8 mouse cellular contexts compared by ENCODE assay signal in genomic region chr2:122351156-122351930, GRCm38 (mm10). TPM values are rescaled to one million over a fixed set of nuclear protein-coding genes. Genes with fewer than 3 reads are reported as not detected.
A peak's percentile ranks its signal among the peaks of the same experiment; 100 is the strongest.
DNase-seq lines count a peak whose midpoint lies in the region; ATAC-seq and TF ChIP-seq lines count a peak whose summit lies in the region.

No protein-coding gene starts in this region.

- DNase-seq in NIH3T3 (ENCODE audit: low read depth), result peak; percentile 63
- DNase-seq in midbrain, embryonic 11.5 days (ENCODE audit: low spot score, missing footprints), result no peak
- no peak for DNase-seq in spleen, adult 12 weeks (ENCODE audit: low spot score)
- DNase-seq in liver, postnatal 0 days, result no peak
- DNase-seq in heart, adult 11 months, result no peak
- no peak for DNase-seq in heart, postnatal 4 days

- no peak overlapping the region for H3K9ac ChIP-seq in forebrain, embryonic 15.5 days (replicated peaks)
- no peak overlapping the region for H3K9ac ChIP-seq in midbrain, embryonic 11.5 days (ENCODE audit: low read length)
- H3K9ac ChIP-seq in liver, postnatal 0 days (replicated peaks), result no peak overlapping the region

- peaks cover 44% of the 10 kb centered on the region for H3K36me3 ChIP-seq in E14TG2a.4 (ENCODE audit: insufficient read depth, low read length)
- H3K36me3 ChIP-seq in forebrain, embryonic 15.5 days, result 0 out of 2 replicates have a peak, but pooled peaks cover 5% of the 10 kb centered on the region
- no peaks in the 10 kb centered on the region for H3K36me3 ChIP-seq in midbrain, embryonic 11.5 days (ENCODE audit: control insufficient read depth, insufficient read depth, low read length)
- H3K36me3 ChIP-seq in liver, postnatal 0 days (replicated peaks; ENCODE audit: insufficient read depth, low read length), result 0 out of 2 replicates have a peak, but pooled peaks cover 3% of the 10 kb centered on the region

- peak; percentile 27 for ATAC-seq in forebrain, embryonic 15.5 days (replicated peaks)
- no peak for ATAC-seq in midbrain, embryonic 11.5 days (ENCODE audit: low FRiP score)
- no peak for ATAC-seq in liver, postnatal 0 days

- H3K9me3 ChIP-seq in E14TG2a.4 (ENCODE audit: low read length), result no peaks in the 10 kb centered on the region
- H3K9me3 ChIP-seq in forebrain, embryonic 15.5 days, result no peaks in the 10 kb centered on the region
- H3K9me3 ChIP-seq in midbrain, embryonic 11.5 days (ENCODE audit: control insufficient read depth, low read length), result no peaks in the 10 kb centered on the region
- no peaks in the 10 kb centered on the region for H3K9me3 ChIP-seq in liver, postnatal 0 days (ENCODE audit: low read length)

- TF ChIP-seq EP300 in liver, postnatal 0 days (IDR thresholded peaks at IDR 0.05; ENCODE audit: low read depth), result no peak

- H3K4me1 ChIP-seq in E14TG2a.4 (replicated peaks; ENCODE audit: low read depth, low read length), result peaks cover 86% of the 10 kb centered on the region
- H3K4me1 ChIP-seq in forebrain, embryonic 15.5 days, result peaks cover 51% of the 10 kb centered on the region
- H3K4me1 ChIP-seq in midbrain, embryonic 11.5 days (ENCODE audit: control insufficient read depth, insufficient read depth, low read length), result peaks cover 22% of the 10 kb centered on the region
- peaks cover 13% of the 10 kb centered on the region for H3K4me1 ChIP-seq in liver, postnatal 0 days (ENCODE audit: insufficient read depth)

- no peak overlapping the region for H3K4me2 ChIP-seq in forebrain, embryonic 15.5 days (replicated peaks)
- no peak overlapping the region for H3K4me2 ChIP-seq in midbrain, embryonic 11.5 days
- no peak overlapping the region for H3K4me2 ChIP-seq in liver, postnatal 0 days (ENCODE audit: low read depth, low read length)

- TF ChIP-seq CTCF in E14TG2a.4 (conservative IDR thresholded peaks at IDR 0.05; ENCODE audit: low read length), result no peak
- no peak for TF ChIP-seq CTCF in liver, postnatal 0 days (IDR thresholded peaks at IDR 0.05; ENCODE audit: low read depth)

- WGBS in forebrain, embryonic 15.5 days, result 14% methylated on average over 5 of the region's 5 CpGs
- 84% methylated on average over 5 of the region's 5 CpGs for WGBS in midbrain, embryonic 11.5 days
- WGBS in liver, postnatal 0 days (ENCODE audit: insufficient replicate concordance), result 71% methylated on average over 5 of the region's 5 CpGs

- peak overlapping the region; percentile 87 for H3K27ac ChIP-seq in forebrain, embryonic 15.5 days (replicated peaks)
- peak overlapping the region; percentile 25; the same call in 1 of the 2 replicates for H3K27ac ChIP-seq in midbrain, embryonic 11.5 days (ENCODE audit: low read depth, low read length)
- H3K27ac ChIP-seq in liver, postnatal 0 days (ENCODE audit: low read depth), result no peak overlapping the region

- peaks cover 12% of the 10 kb centered on the region for H3K27me3 ChIP-seq in E14TG2a.4 (ENCODE audit: insufficient read depth, low read length)
- peaks cover 10% of the 10 kb centered on the region; the same call in 1 of the 2 replicates for H3K27me3 ChIP-seq in forebrain, embryonic 15.5 days
- H3K27me3 ChIP-seq in midbrain, embryonic 11.5 days (ENCODE audit: control insufficient read depth, insufficient read depth, low read length), result no peaks in the 10 kb centered on the region
- no peaks in the 10 kb centered on the region for H3K27me3 ChIP-seq in liver, postnatal 0 days (ENCODE audit: insufficient read depth, low read length)

- 0 out of 2 replicates have a peak overlapping the region, but pooled peaks have one; percentile 3 for H3K4me3 ChIP-seq in E14TG2a.4 (replicated peaks; ENCODE audit: low read length)
- no peak overlapping the region for H3K4me3 ChIP-seq in forebrain, embryonic 15.5 days
- no peak overlapping the region for H3K4me3 ChIP-seq in midbrain, embryonic 11.5 days (ENCODE audit: low read depth, low read length)
- no peak overlapping the region for H3K4me3 ChIP-seq in liver, postnatal 0 days (ENCODE audit: low read depth, low read length)

RNA-seq across cellular contexts. Expression of gene Shf, which starts 17.6 kb away (rescaled TPM):
- 10.3 and 11.0 TPM in 2 replicates for polyA plus RNA-seq in forebrain, embryonic 15.5 days (2015; fragmentation: Nextera tagmentation; extraction: Ambion mirVana)
- 6.7 and 9.2 TPM in 2 replicates for polyA plus RNA-seq in midbrain, embryonic 11.5 days (2014; fragmentation: Nextera tagmentation; extraction: Ambion mirVana)
- polyA plus RNA-seq in liver, postnatal 0 days (2015; fragmentation: Nextera tagmentation; extraction: Ambion mirVana), result 1.2 and 1.3 TPM in 2 replicates
- total RNA-seq in heart, postnatal 4 days (2021), result 10 to 100 TPM; 10.1 to 11.3 TPM

RNA-seq across cellular contexts. Expression of gene Duox1, which starts 35.9 kb away (rescaled TPM):
- 0.04 and 0.06 TPM in 2 replicates for polyA plus RNA-seq in forebrain, embryonic 15.5 days (2015; fragmentation: Nextera tagmentation; extraction: Ambion mirVana)
- polyA plus RNA-seq in midbrain, embryonic 11.5 days (2014; fragmentation: Nextera tagmentation; extraction: Ambion mirVana), result 0.04 TPM in 1 of 2 replicates, not detected in the other
- polyA plus RNA-seq in liver, postnatal 0 days (2015; fragmentation: Nextera tagmentation; extraction: Ambion mirVana), result not detected in 2 replicates
- not detected for total RNA-seq in heart, postnatal 4 days (2021)

RNA-seq across cellular contexts. Expression of gene Duoxa1, which starts 37.8 kb away (rescaled TPM):
- polyA plus RNA-seq in forebrain, embryonic 15.5 days (2015; fragmentation: Nextera tagmentation; extraction: Ambion mirVana), result not detected in 2 replicates
- not detected in 2 replicates for polyA plus RNA-seq in midbrain, embryonic 11.5 days (2014; fragmentation: Nextera tagmentation; extraction: Ambion mirVana)
- polyA plus RNA-seq in liver, postnatal 0 days (2015; fragmentation: Nextera tagmentation; extraction: Ambion mirVana), result not detected in 2 replicates
- total RNA-seq in heart, postnatal 4 days (2021), result not detected

RNA-seq across cellular contexts. Expression of gene Duoxa2, which starts 52.6 kb away (rescaled TPM):
- 0.13 TPM in 1 of 2 replicates, not detected in the other for polyA plus RNA-seq in forebrain, embryonic 15.5 days (2015; fragmentation: Nextera tagmentation; extraction: Ambion mirVana)
- not detected in 2 replicates for polyA plus RNA-seq in midbrain, embryonic 11.5 days (2014; fragmentation: Nextera tagmentation; extraction: Ambion mirVana)
- polyA plus RNA-seq in liver, postnatal 0 days (2015; fragmentation: Nextera tagmentation; extraction: Ambion mirVana), result not detected in 2 replicates
- total RNA-seq in heart, postnatal 4 days (2021), result under 1 TPM; 0.16 to 0.21 TPM

RNA-seq across cellular contexts. Expression of gene Duox2, which starts 53.1 kb away (rescaled TPM):
- 0.03 TPM in 1 of 2 replicates, not detected in the other for polyA plus RNA-seq in forebrain, embryonic 15.5 days (2015; fragmentation: Nextera tagmentation; extraction: Ambion mirVana)
- 0.03 TPM in 1 of 2 replicates, not detected in the other for polyA plus RNA-seq in midbrain, embryonic 11.5 days (2014; fragmentation: Nextera tagmentation; extraction: Ambion mirVana)
- polyA plus RNA-seq in liver, postnatal 0 days (2015; fragmentation: Nextera tagmentation; extraction: Ambion mirVana), result 0.02 TPM in 2 replicates
- total RNA-seq in heart, postnatal 4 days (2021), result under 1 TPM; 0.55 to 0.59 TPM
